Mouse (Mus musculus) lung, embryonic 16.5 days (tissue): ENCODE measurements around the gene Cxcr4. TPM values are rescaled to one million over a fixed set of nuclear protein-coding genes. Genes with fewer than 3 reads are reported as not detected.

Experiments used
- ATAC-seq: fragments of 200-750 bp; cut with Nextera tagmentation; 2 replicates; pipeline ENCODE4 v1.8.0; 2017; ENCODE audit warnings: low read depth, mild to moderate bottlenecking, moderate library complexity
- H3K27ac ChIP-seq: fragments of 300-500 bp; sonication (generic); 2 replicates; pipeline ENCODE4 v1.5.1; 2014; ENCODE audit warnings: mild to moderate bottlenecking, control low read depth, low read length
- H3K27me3 ChIP-seq: fragments of 300-500 bp; sonication (generic); 2 replicates; pipeline ENCODE4 v1.6.1; 2014; ENCODE audit warnings: low read depth, low read length, mixed read lengths; ENCODE audit not compliant: control insufficient read depth, insufficient read depth
- H3K36me3 ChIP-seq: fragments of 300-500 bp; sonication (generic); 2 replicates; pipeline ENCODE4 v1.6.1; 2014; ENCODE audit warnings: low read length; ENCODE audit not compliant: control insufficient read depth, insufficient read depth
- H3K4me1 ChIP-seq: fragments of 300-500 bp; sonication (generic); replicated peaks from 2 replicates; pipeline ENCODE4 v1.6.1; 2014; ENCODE audit warnings: low read length, mixed read lengths; ENCODE audit not compliant: control insufficient read depth, insufficient read depth
- H3K4me2 ChIP-seq: fragments of 300-500 bp; sonication (generic); 2 replicates; pipeline ENCODE4 v1.6.1; 2014; ENCODE audit warnings: low read depth, low read length, control low read depth
- H3K4me3 ChIP-seq: fragments of 300-500 bp; sonication (generic); 2 replicates; pipeline ENCODE4 v1.5.1; 2014; ENCODE audit warnings: mild to moderate bottlenecking, low read length, control low read depth
- H3K9ac ChIP-seq: fragments of 300-500 bp; sonication (generic); 2 replicates; pipeline ENCODE4 v1.6.1; 2014; ENCODE audit warnings: low read length, control low read depth
- H3K9me3 ChIP-seq: fragments of 300-500 bp; sonication (generic); 2 replicates; pipeline ENCODE4 v1.6.1; 2016; ENCODE audit warnings: low read length; ENCODE audit not compliant: control insufficient read depth
- WGBS: fragments of 180-500 bp; shearing (Covaris S2); extraction: QIAGEN DNeasy Blood & Tissue Kit; methylation state at CpG from one replicate; pipeline ENCODE4 v1.1.7; 2014; 5-methylcytosine and 5-hydroxymethylcytosine counted together
- polyA plus RNA-seq: library from polyadenylated mRNA; unstranded; fragments of >200 nt; fragmentation: Nextera tagmentation; extraction: Ambion mirVana; gene quantifications from 2 replicates; pipeline ENCODE4 v1.2.1, GENCODE M21; 2015

Gene Cxcr4
- polyA plus RNA-seq, 1 experiment from 2014 or later: 9.0 TPM

DNA sequence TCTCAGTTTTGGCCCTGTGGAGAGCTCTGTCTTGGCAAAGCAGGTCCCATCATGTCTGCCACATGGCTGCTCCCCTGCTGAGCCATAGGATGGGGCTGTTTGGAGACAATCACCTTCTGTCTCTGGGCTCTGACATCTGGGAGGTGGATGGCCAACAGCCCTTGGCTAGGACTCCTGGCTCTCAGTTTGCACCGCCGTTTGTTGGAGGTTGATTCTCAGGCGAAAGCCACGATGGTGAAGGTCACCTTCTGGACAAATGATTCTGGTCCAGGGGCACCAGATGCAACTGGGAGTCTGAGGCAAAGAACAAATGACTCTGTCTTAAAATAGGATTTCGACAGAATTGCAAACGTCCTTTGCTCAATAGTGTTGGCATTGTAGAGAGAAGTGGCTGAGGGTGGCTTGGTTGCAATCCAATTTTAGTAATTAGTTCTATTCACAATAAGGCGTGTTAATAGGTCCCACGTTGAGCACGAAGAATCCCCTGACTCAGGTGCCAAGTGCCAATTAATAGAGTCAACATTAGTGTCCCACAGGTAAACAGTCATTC is 30.7 kb downstream of the Cxcr4 start:
- H3K4me3 ChIP-seq: no peak overlapping the region
- no peak for ATAC-seq
- peaks cover 3% of the 10 kb centered on the region; the same call in 1 of the 2 replicates for H3K4me1 ChIP-seq
- no peak overlapping the region for H3K9ac ChIP-seq
- no peak overlapping the region for H3K4me2 ChIP-seq
- H3K36me3 ChIP-seq: no peaks in the 10 kb centered on the region
- no peaks in the 10 kb centered on the region; the same call in 1 of the 2 replicates for H3K27me3 ChIP-seq
- H3K27ac ChIP-seq: no peak overlapping the region
- WGBS: 56% methylated on average over 9 of the region's 9 CpGs
- no peaks in the 10 kb centered on the region for H3K9me3 ChIP-seq

DNA sequence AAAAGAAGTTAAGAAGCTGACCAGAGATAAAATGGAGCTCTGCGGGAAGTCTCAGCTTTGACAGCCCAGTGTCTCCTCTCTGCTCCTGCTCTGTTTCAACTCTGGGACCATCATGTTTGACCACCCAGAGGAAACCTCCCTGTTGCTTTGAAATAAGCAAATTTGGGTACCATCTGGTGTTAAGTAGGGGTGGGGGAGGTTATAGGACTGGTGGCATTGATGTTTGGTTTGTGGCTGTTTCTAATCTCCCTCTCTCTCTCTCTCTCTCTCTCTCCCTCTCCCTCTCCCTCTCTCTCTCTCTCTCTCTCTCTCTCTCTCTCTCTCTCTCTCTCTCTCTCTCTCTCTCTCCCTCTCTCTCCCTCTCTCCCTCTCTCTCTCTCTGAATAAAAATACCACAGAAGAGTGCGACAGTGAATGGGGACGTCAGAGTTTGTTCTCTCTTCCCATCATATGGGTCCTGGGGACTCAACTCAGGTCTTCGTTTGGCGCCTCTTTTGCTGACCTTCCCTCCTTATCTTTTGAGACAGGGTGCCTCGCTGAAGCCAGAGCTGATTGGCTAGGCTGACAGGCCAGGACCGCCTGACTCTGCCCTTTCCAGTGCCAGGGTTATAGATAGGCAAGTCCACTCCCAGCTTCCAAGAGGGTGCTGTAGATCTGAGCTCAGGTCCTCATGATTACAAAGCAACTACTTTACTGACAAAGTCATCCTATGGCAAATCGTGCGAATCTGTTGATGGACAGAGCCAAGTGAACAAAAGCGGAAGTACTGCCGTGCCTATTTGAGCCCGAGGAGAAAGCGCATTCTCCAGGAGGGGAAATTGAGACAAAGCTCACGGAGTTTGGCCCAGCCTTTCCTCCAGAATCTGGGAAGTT is 31.4 kb downstream of the Cxcr4 start:
- Histone ChIP-seq H3K9me3 (no peaks in the 10 kb centered on the region), H3K36me3 (no peaks in the 10 kb centered on the region), H3K9ac (no peak overlapping the region), H3K4me1 (peaks cover 3% of the 10 kb centered on the region; the same call in 1 of the 2 replicates), H3K27ac (no peak overlapping the region), H3K4me3 (no peak overlapping the region), H3K27me3 (no peaks in the 10 kb centered on the region; the same call in 1 of the 2 replicates), H3K4me2 (no peak overlapping the region)
- ATAC-seq: no peak
- WGBS: 53% methylated on average over 14 of the region's 14 CpGs

DNA sequence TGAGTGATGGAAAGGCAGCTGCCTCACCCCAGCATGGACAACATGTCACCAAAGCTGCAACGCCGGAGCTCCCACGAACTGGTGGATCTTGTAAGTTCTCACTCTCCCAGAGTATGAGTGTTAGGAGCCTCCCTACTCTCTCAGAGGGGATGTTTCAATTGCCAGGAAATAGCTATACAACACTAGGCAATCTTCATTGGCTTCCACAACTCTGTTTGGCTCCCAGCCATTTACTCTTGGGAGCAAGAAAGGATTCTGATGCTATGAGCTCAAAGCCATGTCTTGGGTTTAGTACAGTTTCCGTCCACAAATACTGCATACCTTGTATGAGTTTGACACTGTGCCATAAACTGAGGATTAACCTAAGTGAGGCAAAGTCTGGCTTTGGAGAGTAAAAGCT is 34.1 kb downstream of the Cxcr4 start:
- Histone ChIP-seq H3K4me2 (no peak overlapping the region), H3K36me3 (no peaks in the 10 kb centered on the region), H3K9me3 (no peaks in the 10 kb centered on the region), H3K27me3 (no peaks in the 10 kb centered on the region; the same call in 1 of the 2 replicates), H3K4me3 (no peak overlapping the region), H3K4me1 (peaks cover 3% of the 10 kb centered on the region; the same call in 1 of the 2 replicates), H3K27ac (no peak overlapping the region), H3K9ac (no peak overlapping the region)
- 49% methylated on average over 4 of the region's 4 CpGs for WGBS
- peak; percentile 88 for ATAC-seq

DNA sequence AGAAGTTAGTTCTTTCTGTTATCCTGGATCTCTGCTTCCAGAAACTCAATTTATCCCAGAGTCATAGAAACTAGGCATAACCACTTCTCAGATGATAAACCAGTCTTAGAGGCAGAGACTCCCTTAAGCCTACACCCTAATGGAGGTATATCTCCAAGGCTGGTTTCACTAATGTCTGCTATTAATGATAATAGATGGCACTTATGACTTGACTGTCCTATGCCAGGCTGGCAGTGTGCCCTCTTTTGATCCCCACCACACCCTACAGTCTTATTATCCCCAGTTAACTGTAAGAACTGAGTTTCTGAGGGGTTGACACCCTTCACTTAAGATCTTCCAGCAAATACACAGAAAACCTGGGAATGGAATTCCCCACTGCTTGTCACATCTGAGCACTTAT is 39.5 kb downstream of the Cxcr4 start:
- no peak for ATAC-seq

DNA sequence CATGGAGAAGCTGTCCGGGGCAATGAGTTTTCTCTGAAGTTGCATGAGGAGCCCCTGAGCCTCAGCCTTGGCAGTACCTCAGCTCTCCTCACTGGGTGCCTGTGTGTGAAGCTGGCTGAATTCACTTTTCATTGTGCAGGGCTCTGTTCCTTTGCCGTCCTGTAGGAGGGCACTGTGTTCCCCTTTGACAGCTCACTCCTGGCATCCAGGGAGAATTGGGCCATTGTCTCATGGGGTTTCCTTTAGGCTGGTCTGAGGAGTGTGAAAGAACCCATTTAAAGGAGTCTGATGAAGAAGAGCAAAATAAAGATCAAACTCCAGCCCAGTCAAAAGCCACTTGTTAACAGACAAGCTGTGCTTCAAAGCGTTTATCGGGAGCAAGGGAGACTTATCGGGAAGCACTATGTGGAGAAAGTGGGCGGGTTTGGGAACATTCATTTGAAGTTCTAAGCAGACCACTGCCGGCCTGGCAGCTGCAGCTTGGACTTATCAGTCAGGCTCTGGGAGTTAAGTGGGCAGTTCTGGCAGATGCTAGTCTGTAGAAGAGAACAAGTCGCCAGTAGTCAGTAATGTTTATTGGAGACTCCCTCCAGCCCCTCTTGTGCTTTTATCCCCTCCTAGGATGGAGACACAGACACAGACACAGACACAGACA is 40.2 kb downstream of the Cxcr4 start:
- H3K27ac ChIP-seq: no peak overlapping the region

More for the DNA sequence above, 39.5 kb downstream of the Cxcr4 start:
- Histone ChIP-seq H3K4me3 (no peak overlapping the region), H3K9ac (no peak overlapping the region), H3K27me3 (no peaks in the 10 kb centered on the region), H3K36me3 (no peaks in the 10 kb centered on the region), H3K4me1 (peaks cover 6% of the 10 kb centered on the region), H3K27ac (no peak overlapping the region), H3K9me3 (no peaks in the 10 kb centered on the region), H3K4me2 (no peak overlapping the region)

DNA sequence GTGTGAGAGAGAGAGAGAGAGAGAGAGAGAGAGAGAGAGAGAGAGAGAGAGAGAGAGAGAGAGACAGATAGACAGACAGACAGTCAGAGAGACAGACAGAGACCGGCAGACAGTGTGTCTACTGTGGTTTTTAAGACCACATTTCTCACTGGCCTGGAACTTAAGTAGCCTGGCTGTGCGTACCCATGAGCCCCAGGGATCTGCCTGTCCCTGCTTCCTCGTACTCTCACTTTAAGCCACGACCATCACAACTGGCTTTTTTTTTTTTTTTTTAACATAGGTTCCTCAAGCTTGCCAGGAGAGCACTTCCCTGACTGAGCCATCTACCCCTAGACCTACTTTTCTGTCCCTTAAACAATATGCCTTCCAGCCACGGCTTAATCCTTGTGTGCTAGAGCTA is 42.7 kb downstream of the Cxcr4 start:
- H3K9ac ChIP-seq: no peak overlapping the region
- no peaks in the 10 kb centered on the region for H3K9me3 ChIP-seq
- no peaks in the 10 kb centered on the region for H3K27me3 ChIP-seq
- H3K27ac ChIP-seq: no peak overlapping the region
- H3K4me3 ChIP-seq: no peak overlapping the region
- 50% methylated on average over 5 of the region's 5 CpGs for WGBS
- ATAC-seq: no peak
- no peak overlapping the region for H3K4me2 ChIP-seq
- H3K36me3 ChIP-seq: no peaks in the 10 kb centered on the region
- H3K4me1 ChIP-seq: peaks cover 6% of the 10 kb centered on the region

More for the DNA sequence above, 40.2 kb downstream of the Cxcr4 start:
- Histone ChIP-seq H3K36me3 (no peaks in the 10 kb centered on the region), H3K4me1 (peaks cover 6% of the 10 kb centered on the region), H3K27me3 (no peaks in the 10 kb centered on the region), H3K9ac (no peak overlapping the region), H3K4me2 (no peak overlapping the region), H3K9me3 (no peaks in the 10 kb centered on the region), H3K4me3 (no peak overlapping the region)
- peak; percentile 61 for ATAC-seq
- 13% methylated on average over 8 of the region's 8 CpGs for WGBS

DNA sequence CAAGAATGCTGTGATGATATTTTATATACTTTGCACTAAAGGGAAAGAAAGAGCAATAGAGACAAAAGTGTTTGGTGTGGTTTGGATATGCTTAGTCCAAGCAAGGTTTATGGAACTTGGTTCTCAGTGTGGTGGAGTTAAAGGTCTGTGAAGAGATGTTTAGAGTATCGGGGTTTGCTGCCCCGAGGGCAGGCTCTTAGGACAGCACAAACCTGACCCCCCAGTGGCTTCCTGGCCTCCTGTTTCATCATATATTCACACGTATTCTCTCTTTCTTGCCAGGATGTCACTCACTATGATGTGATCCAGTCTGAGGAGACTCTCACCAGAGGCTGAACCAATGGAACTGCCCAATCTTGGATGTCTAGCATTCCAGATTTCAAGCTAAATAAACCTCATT is 43.1 kb downstream of the Cxcr4 start:
- H3K27ac ChIP-seq: no peak overlapping the region
- no peak overlapping the region for H3K9ac ChIP-seq
- H3K27me3 ChIP-seq: no peaks in the 10 kb centered on the region
- H3K4me1 ChIP-seq: peaks cover 6% of the 10 kb centered on the region
- no peaks in the 10 kb centered on the region for H3K36me3 ChIP-seq
- H3K4me2 ChIP-seq: no peak overlapping the region
- no peak overlapping the region for H3K4me3 ChIP-seq
- no peaks in the 10 kb centered on the region for H3K9me3 ChIP-seq
- 42% methylated on average over 3 of the region's 3 CpGs for WGBS
- no peak; the same call in 1 of the 2 replicates for ATAC-seq

DNA sequence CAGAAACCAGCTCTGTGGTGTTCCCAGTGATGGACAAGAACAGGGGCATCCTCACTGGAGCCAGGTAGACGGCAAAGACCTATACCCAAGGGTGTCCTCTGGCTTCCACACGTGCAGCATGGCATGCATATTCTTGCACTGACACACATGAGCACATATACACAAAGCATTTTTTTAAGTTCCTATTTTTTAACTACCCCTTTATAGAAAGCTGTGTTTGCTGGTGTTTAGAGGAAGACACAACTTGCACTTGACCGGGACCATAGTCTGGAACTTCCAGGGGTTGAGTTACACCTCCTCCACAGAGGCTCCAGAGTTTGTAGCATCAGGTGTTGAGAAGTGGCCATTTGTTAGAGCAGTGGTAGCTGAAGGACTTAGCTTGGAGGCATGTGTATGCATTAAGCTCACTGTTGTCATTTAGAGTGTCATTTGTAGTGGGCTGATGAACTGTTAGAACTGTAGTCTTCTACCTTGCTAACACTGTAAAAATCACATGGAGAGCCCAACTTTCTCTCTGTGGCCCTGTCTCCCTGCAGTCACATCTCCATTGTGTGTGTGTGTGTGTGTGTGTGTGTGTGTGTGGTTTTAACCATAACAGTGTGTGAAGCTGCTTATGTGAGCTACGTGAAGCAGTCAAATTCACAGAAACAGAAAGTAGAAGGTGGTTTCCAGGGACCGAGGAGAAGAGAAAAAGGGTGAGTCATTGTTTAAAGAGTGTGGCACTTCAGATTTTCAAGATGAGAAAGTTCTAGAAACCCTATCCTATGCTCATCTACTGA is 43.7 kb downstream of the Cxcr4 start:
- Histone ChIP-seq H3K4me2 (no peak overlapping the region), H3K9ac (no peak overlapping the region), H3K4me3 (no peak overlapping the region), H3K36me3 (no peaks in the 10 kb centered on the region), H3K27me3 (no peaks in the 10 kb centered on the region), H3K27ac (no peak overlapping the region), H3K9me3 (no peaks in the 10 kb centered on the region), H3K4me1 (peaks cover 6% of the 10 kb centered on the region)
- ATAC-seq: no peak
- WGBS: 62% methylated on average over 5 of the region's 5 CpGs

DNA sequence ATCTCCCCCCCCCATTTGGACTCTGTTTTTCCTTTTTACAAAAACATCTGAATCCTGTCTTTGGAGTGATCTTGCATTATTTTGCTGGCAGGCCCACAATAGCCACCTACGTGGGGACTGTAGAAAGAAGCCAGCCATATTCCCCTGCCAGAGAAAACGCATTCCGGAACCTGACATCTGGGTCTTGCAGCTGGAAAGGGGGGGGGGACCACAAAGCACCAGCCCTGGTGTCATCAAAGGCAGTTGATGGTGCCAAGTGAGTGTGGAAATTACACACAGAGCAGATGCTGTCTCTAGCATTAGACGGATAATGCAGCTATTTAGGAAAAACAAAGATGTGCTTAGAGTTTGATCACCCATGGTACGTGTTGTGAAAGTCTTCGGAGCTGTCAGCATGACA is 46.4 kb downstream of the Cxcr4 start:
- WGBS: 81% methylated on average over 6 of the region's 6 CpGs
- no peak overlapping the region for H3K27ac ChIP-seq
- H3K27me3 ChIP-seq: no peaks in the 10 kb centered on the region
- no peaks in the 10 kb centered on the region for H3K4me1 ChIP-seq
- H3K9ac ChIP-seq: no peak overlapping the region
- no peak overlapping the region for H3K4me3 ChIP-seq
- H3K36me3 ChIP-seq: no peaks in the 10 kb centered on the region
- H3K9me3 ChIP-seq: no peaks in the 10 kb centered on the region
- ATAC-seq: no peak
- H3K4me2 ChIP-seq: no peak overlapping the region
